Mouse (Mus musculus) left cerebral cortex, adult 2 months (tissue): ENCODE measurements around the gene Rcan3. TPM values are rescaled to one million over a fixed set of nuclear protein-coding genes. Genes with fewer than 3 reads are reported as not detected.

ENCODE experiments used
- DNase-seq, 2 experiments: peaks; one replicate each; pipeline ENCODE4 v3.0.0; 2021 to 2022; ENCODE audit warnings: low spot score in 2 of 2, mixed read lengths in 1 of 2; ENCODE audit errors: extremely low spot score in 1 of 2
- H3K27ac ChIP-seq: fragments of 200-600 bp; 2 replicates; pipeline ENCODE4 v1.8.1; 2022
- H3K4me3 ChIP-seq: fragments of 200-600 bp; 2 replicates; pipeline ENCODE4 v1.8.1; 2022
- CTCF ChIP-seq: fragments of 200-600 bp; IDR thresholded peaks from 2 replicates; pipeline ENCODE4 v1.8.1; 2022; ENCODE audit warnings: antibody characterized with exemption, mild to moderate bottlenecking, moderate library complexity
- intact Hi-C: fragments of 180-260 bp; cut with DNase I; formaldehyde crosslinking; loops from one replicate; pipeline ENCODE4 v1.15.1; 2025
- total RNA-seq, 2 experiments: library from RNA; stranded (reverse); gene quantifications; 2 replicates each; pipeline ENCODE4 v1.2.3; 2021

Rcan3 gene
- total RNA-seq, 2 experiments from 2014 or later: 24.4 to 30.8 TPM

DNA sequence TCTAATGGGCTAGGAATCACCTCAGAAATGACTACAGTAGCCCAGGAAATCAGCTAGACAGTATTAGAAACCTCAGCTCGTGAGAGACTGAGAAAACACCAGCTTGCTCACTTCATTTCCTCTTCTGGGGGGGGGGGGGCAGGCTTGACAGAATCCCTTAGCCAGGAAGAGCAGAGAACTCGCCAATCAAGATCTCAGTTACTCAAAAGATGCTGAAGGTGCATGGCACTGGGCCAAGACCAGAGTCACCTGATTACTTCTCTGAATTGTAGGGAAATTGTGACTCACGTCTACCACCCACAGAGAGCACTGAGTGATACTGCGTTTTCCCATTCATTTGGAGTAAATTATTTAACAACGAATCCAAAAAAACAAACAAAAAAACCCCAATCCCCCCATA, 27.5 kb downstream of the Rcan3 start:
- DNase-seq: peak in 1 of 2 experiments; percentile 45
- intact Hi-C loops: no loop called here
- H3K27ac ChIP-seq: no peak overlapping the region
- TF ChIP-seq CTCF: no peak
- H3K4me3 ChIP-seq: no peak overlapping the region

DNA sequence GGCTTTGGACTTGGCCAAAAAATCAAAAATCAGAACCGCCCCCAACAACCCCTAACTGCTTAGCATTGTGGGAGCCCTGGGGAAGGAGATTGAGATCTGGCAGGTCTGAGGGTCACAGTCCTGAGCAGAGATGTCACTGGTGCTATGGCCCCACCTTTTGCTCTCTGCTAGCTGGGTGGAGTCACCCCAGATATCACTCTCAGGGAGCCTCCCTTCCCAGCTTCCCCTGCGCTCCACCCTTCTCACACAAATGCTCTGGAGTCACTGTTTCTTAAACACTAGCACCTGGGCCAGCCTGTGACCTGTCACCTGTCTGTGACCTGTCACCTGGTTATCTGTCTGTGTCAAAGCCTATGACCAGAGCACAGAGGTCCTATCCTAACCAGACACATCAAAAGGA, 28.7 kb downstream of the Rcan3 start:
- no peak overlapping the region for H3K27ac ChIP-seq
- intact Hi-C loops: no loop called here
- no peak for DNase-seq
- no peak overlapping the region for H3K4me3 ChIP-seq
- TF ChIP-seq CTCF: no peak

DNA sequence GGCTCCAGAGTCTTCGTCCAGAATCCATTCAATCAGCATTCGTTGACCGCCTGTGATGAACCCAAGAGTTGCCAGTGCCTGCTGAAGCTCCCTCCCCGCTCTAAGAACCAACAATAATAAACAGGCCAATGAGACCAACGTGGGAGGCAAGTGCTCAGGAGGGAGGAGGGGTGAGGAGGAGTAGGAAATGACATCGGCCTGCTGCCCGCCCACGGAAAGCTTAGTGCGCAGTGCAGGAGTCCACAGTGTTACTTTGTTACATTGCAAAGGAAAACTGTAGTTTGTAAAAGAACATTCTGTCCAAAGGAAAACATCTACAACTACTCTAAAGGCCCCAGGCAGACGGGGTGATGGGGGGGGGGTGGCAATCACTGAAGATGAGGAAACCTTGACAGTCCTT, 29.6 kb downstream of the Rcan3 start:
- TF ChIP-seq CTCF: no peak
- DNase-seq: no peak
- intact Hi-C loops: no loop called here
- Histone ChIP-seq H3K27ac (no peak overlapping the region), H3K4me3 (no peak overlapping the region)

DNA sequence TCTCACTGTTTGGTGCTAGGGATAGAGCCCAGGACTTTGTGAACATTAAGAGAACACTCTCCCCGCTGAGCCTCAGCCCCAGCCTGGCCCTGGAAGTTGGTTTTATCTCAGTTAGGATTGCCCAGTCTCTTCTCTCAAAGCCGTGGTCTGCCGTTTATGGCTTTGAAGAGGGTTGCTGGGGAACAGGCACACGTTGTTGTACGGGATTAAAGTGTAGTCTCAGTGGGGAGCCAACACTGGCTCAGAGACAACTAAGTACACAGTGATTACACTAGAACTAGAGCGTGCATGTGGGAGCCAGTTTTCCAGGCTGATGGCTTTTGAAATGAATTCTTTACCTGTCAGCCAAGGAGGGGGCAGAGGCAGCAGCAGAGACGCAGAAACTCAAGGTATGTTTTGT, 31.8 kb downstream of the Rcan3 start:
- no peak overlapping the region for H3K4me3 ChIP-seq
- H3K27ac ChIP-seq: no peak overlapping the region
- intact Hi-C loops: no loop called here
- TF ChIP-seq CTCF: no peak
- DNase-seq: no peak

DNA sequence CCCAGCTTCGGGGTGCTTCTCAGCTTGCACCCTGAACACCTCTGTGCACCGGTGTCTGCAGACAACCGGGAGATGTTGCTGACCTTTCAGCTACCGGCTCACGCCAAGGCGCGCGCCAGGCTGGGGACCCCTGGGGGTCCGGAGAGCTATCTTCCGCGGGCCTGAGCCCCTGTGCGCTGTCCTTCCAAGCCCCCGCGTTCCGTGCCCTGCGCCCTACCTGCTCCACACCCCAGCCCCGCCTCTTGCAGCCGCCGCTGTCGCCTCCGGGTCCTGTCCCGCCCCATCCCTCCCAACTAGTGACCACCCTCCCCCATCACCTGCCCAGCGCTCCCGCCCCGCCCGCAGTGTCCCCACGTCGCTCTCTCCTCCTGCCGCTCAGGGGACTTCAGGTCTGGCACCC, 35.7 kb downstream of the Rcan3 start, which contains the start of gene Ncmap:
Gene Ncmap (minus strand): TSS at position 237 of the 400 bp plus-strand sequence.
- Histone ChIP-seq H3K4me3 (no peak within 1 kb of the TSS), H3K27ac (no peak within 1 kb of the TSS)
- TF ChIP-seq CTCF: no peak
- intact Hi-C loops: no loop called here
- no peak for DNase-seq

DNA sequence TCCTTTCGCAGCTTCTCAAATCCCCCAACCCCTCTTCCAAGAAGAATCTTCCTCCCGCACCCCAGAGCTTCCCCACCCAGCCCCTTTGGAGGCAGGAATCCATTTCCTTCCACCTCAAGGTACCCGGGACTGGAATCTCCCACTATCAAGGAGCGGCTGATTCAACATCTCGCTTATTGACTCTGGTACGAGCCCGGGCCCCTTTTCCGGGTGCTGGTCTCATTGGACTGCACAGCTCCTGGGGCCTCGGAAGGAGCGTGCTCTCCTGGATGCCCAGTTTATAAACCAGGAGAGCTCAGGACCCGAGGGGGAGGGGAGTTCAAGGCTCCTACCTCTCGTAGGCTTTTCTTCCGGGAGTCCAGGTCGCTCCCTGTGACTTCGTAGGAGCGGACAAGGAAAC, 36.1 kb downstream of the Rcan3 start:
- no peak for DNase-seq
- Histone ChIP-seq H3K4me3 (no peak overlapping the region), H3K27ac (no peak overlapping the region)
- intact Hi-C loops: no loop called here
- TF ChIP-seq CTCF: no peak

DNA sequence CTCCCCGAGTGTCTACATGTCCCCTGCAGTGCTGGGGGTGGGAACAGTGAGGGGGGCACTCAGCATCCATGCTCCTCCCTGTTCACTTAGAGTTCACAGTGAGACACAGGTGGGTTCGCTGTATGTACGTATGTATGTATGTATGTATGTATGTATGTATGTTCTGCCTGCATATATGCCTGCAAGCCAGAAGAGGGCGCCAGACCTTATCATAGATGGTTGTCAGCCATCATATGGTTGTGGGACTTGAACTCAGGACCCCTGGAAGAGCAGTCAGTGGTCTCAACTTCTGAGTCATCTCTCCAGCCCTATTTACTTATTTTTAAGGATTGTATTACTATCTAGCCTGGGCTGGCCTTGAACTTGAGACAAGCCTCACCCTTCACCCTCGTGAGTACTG, 37.4 kb downstream of the Rcan3 start:
- H3K27ac ChIP-seq: no peak overlapping the region
- DNase-seq: no peak
- no peak; the same call in 1 of the 2 replicates for TF ChIP-seq CTCF
- intact Hi-C loops: no loop called here
- H3K4me3 ChIP-seq: no peak overlapping the region

DNA sequence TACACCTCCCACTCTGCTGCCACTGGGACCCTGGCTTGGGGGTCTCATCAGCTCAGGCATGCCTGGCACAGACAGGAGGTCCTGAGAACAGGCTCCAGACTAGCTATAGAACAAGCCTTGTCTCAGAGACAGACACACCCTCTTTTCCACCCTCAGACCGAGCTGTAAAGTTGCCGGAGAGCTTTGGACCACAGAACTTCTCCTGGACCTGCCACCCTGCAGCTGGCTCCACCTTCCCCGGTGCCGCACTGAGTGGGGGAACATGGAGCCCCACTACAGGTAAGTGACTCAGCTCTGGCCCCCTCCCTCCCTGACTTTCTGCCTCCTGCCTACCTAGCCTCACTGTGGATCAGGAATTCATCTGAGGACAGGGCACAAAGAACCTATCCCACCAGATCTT, 38.3 kb downstream of the Rcan3 start:
- DNase-seq: no peak
- TF ChIP-seq CTCF: no peak
- H3K4me3 ChIP-seq: no peak overlapping the region
- intact Hi-C loops: no loop called here
- no peak overlapping the region for H3K27ac ChIP-seq

DNA sequence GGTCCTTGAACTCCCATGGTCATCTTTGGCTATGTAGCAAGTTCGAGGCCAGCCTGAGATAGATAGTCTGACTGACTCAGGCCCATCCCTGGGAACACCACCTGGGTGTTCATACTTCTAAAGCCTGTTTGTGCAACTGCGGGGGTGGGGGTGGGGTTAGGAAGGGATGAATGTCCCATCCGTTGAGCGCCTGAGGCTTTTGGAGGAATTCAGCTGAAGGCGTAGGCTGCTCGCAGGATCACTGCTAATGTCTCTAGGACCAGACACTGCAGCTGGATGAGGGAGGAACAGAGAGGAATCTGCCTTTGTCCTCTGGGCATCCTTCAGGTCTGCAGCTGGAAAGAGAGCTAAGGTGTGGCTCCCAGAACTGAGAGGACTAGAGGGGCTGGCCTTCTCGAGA, 39.0 kb downstream of the Rcan3 start:
- no peak for TF ChIP-seq CTCF
- Histone ChIP-seq H3K4me3 (no peak overlapping the region), H3K27ac (no peak overlapping the region)
- DNase-seq: no peak
- intact Hi-C loops: no loop called here

DNA sequence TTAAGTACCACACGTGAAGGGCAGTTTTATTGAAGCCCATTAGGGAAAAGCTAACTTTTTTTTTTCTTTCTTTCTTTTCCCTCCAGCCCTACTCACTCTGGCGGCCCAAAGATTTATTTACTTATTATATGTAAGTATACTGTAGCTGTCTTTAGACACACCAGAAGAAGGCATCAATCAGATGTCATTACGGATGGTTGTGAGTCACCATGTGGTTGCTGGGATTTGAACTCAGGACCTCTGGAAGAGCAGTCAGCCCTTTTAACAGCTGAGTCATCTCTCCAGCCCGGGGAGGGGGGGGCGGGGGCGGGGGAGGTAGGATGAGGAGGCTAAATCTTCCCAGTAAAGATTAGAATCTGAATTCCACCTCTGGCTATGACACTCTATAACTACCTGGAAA, 40.3 kb downstream of the Rcan3 start:
- no peak for TF ChIP-seq CTCF
- no peak for DNase-seq
- Histone ChIP-seq H3K27ac (no peak overlapping the region), H3K4me3 (no peak overlapping the region)
- intact Hi-C loops: no loop called here

DNA sequence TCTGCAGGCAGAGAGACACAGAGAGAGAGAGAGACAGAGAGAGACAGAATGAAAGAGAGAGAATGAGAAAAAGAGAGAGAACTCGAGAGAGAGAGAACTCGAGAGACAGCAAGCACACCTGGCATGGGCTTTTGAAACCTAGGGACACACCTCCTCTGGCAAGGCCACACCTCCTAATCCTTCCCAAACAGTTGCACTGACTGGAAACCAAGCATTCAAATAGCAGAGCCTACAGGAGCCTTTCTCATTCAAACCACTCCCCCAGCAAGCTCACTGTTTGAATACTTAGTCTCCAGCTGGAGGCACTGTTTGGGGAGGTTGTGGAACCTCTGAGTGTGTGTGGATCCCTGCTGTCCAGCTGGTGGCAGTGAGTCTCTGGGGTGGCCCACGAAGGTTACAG, 40.9 kb downstream of the Rcan3 start:
- intact Hi-C loops: no loop called here
- no peak for DNase-seq
- Histone ChIP-seq H3K4me3 (no peak overlapping the region), H3K27ac (no peak overlapping the region)
- no peak for TF ChIP-seq CTCF

DNA sequence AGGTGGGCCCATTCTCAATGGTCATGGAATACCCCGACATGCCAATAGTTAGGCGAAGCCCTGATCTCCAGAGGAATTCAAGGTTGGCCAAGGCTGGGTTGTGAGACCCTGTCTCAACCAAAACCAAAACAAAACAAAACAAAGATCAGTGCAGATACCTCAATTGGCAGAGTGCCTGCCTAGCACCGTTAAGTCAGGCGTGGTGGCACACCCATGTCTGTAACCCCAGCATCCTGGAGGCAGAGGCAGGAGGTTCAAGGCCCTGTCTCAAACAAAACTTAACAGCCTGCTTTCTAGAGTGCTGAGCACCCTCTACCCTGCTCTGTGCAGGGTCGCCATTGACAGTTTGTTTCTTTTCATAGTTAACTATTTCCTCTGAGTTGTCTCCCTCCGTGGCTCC, 42.6 kb downstream of the Rcan3 start:
- intact Hi-C loops: no loop called here
- Histone ChIP-seq H3K27ac (no peak overlapping the region), H3K4me3 (no peak overlapping the region)
- no peak for TF ChIP-seq CTCF
- no peak for DNase-seq

DNA sequence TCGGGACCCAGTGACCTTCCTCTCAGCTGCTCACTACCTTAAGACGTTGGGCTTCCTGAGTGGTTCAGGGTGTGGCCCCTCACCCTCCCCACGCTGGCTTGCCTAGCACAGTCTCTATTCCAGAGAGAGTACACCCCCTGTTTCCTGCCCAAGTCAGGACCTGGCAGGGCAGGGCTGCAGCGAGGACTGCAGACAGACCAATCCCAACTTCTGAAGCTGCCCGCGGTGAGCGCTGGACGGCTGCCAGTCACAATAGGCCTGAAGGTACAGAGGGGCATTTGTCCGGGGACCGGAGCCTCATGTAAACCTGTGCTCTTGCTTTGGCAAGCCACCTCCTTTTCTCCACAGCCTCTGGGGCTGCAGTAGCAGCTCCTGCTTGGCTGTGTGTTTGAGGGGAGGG, 48.0 kb downstream of the Rcan3 start:
- Histone ChIP-seq H3K27ac (no peak overlapping the region), H3K4me3 (no peak overlapping the region)
- no peak for DNase-seq
- intact Hi-C loops: no loop called here
- TF ChIP-seq CTCF: no peak

DNA sequence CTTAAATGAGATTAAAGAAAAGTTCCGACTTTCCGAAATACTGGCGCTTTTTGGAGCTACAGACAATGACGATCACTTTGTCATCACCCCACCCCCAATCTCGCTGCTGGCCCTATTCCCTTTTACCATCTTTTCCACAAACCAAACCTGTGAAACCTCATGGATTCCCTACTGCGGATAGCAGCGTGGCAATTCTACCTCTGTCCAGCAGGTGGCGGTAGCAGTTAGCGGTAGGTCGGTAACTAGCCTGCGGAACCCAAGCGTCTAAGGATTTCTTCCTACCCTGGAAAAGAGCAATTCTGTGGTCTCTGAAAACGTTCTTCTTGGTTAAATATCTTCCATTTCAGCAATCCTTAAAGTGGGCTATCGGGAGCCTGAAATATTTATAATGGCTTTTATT, 51.3 kb downstream of the Rcan3 start:
- peak; percentile 93 for TF ChIP-seq CTCF
- Histone ChIP-seq H3K27ac (no peak overlapping the region), H3K4me3 (no peak overlapping the region)
- intact Hi-C loops: loop anchor here (1.0 to 5.0 kb wide), 2 partner anchors 29 to 285 kb away; no protein-coding TSS in a partner anchor
- DNase-seq: peak; percentile 65 to 74
